Mouse (Mus musculus) megakaryocyte-erythroid progenitor cell, adult 5-6 weeks (primary cell): Measurements from ENCODE around the gene Smarca2. TPM values are rescaled to one million over a fixed set of nuclear protein-coding genes. Genes with fewer than 3 reads are reported as not detected.

ENCODE experiments used
- ATAC-seq: replicated peaks from 2 replicates; pipeline ENCODE4 v1.8.0; 2016; ENCODE audit warnings: mild to moderate bottlenecking, inconsistent platforms; ENCODE audit not compliant: severe bottlenecking, poor library complexity, low FRiP score, low TSS enrichment
- total RNA-seq, 2 experiments: library from RNA; stranded (forward) in 1 of 2; stranded (reverse) in 1 of 2; fragments of 200-1000, 215-1000 nt in 1 of 2; fragments of >200 nt in 1 of 2; fragmentation: Nextera tagmentation in 1 of 2; gene quantifications; 2 replicates each; pipeline ENCODE4 v1.2.3; 2014 to 2017

Gene Smarca2
- total RNA-seq (2014; fragmentation: Nextera tagmentation): 38.6 and 42.1 TPM in 2 replicates
- total RNA-seq (2017): 37.5 and 48.5 TPM in 2 replicates

DNA sequence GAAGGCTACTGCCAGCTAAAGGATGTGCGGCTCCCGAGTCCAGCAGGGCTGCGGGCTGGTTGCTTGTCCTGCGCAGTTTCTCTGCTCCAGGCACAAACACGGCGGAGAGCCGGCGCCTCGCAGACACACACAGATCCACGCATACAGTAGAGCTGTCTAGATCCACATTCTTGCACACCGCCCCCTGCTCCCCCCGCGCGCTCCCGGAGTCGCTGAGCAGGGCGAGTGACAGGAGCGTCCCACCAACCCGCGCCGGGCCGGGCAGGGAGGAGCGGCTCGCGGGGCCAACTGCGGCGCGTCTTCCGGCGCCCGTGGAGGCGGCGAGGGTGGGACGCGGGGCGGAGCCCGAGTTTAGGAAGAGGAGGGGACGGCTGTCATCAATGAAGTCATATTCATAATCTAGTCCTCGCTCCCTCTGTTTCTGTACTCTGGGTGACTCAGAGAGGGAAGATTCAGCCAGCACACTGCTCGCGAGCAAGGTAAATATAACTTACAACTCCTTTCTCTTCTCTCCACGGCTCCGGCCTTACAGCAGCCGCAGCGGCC, at the start of gene Smarca2:
Smarca2 (plus strand) TSS at position 296 of the 546 bp plus-strand sequence.
- peak; percentile 89 for ATAC-seq

DNA sequence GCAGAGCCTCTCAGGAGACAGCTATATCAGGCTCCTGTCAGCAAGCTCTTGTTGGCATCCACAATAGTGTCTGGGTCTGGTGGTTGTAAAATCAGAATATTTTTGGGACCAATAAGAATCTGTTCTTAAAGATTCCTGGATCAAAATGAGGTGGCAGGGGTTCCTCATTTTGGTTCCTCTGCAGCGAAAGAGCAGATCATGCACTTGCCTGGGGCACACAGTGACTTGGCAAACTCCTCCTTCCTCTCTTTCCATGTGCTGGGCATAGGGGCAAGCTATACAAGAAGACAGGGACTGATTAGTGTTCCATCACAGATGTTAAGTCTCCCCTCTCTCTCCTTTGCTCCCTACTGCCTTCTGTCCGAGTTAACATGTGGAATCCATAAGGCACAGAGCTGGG, 40.0 kb upstream of the Smarca2 start:
- no peak for ATAC-seq

DNA sequence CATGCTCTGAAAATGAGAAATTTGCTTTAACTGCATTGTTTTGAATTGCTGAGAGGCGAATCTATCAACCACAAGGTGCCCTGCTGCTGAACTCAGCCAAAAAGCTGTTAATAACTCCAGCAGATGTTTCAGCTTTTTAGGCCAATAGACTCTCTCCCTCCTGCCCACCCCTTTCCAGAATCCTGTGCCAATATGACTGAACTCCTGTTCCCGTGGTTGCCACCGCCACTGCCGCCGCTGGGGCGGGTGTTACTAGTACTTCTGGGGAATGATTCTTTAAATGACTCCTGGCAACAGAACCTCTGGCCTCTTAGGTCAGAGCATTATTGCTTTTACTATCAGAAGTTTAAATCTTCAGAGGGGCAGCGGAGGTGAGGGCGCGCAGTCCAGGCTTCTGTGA, 38.7 kb upstream of the Smarca2 start:
- no peak for ATAC-seq

DNA sequence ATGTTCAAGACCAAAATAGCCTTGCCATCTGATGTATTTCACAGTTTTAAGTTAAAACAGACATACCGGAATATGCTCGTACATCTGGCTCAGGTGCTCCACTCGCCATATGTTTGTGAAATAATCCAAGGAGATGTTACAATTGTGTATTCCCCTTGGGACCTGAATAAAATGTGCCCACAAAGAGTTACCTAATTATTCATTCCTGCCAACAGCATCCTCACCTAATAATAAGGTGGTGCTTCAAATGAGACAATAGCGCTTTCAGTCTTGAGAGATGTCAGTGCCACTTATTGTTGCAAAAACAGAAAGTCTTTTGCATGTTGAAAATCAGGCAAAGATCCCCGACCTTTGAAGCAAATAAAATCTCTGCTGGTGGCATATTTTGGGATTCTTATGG, 36.6 kb upstream of the Smarca2 start:
- ATAC-seq: no peak

DNA sequence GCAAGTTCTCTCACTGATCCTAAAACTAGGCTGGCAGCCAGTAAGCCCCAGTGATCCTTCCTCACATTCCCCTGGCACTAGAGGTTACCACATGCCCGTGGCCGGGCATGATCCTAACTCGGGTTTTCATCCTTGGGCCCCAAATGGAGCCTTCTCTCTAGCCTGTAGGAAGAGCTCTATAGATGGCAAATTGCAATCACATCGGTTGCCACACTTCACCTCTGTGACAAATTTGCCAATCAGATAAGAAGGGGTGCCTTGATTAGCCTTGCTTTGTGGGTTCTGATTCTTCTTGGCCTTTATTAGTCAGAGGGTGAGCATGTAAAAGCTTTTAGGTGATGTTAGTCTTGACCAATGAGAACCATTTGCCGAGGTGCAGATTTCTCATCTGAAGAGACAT, 35.9 kb upstream of the Smarca2 start:
- no peak for ATAC-seq

DNA sequence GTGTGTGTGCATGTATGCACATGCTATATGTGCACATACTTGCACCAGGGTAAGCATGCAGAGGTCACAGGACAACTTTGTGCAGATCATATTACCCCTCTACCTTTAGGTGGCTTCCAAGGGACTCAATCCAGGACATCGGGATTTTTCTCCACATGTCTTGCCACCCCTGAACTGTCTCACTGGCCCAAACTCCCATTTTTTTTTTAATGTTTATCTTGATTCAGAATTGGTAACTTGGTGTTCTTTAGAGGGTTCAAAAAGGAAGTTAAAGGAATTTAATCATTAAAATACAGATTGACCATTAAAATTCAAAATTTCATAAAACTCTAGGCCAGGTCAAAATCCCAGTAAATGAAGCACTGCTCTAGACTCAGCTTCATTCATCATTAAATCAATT, 35.4 kb upstream of the Smarca2 start:
- no peak for ATAC-seq

DNA sequence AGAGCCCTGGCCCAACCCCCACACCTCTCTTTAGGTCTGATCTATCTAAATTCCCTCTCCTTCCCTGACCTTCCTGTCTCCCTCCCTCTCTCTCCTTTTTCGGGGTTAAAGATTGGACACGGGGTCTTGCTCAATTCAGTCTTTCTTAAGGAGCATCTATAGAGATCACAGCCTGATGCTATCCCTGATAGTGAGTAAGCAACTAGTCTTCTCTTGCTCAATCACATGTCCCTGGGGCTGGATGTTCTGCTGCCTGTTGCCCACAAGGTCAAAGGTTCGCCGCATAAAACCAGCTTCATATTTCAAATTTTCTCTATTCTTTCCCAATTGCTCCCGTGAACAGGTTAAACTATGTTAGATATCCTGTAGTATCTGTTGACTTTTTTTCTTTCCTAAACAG, 25.2 kb upstream of the Smarca2 start:
- ATAC-seq: no peak

DNA sequence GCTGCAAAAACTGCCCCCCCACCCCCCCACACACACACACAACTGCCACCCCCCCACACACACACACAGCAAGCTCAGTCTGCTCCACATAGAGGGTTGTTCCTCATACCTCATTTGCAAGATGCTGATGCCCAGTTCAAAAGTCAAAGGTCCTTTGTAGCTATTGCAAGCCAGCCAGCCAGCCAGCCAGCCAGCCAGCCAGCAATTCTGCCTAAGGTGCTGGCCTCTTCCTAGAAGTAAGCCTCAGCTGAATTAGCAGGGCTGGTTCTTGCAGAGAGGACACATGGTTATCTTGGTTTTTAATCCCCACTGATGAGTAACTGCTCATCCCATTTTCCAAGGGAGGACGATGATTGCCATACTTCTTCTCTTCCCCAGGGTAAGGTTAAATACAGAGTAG, 24.8 kb upstream of the Smarca2 start:
- no peak for ATAC-seq

DNA sequence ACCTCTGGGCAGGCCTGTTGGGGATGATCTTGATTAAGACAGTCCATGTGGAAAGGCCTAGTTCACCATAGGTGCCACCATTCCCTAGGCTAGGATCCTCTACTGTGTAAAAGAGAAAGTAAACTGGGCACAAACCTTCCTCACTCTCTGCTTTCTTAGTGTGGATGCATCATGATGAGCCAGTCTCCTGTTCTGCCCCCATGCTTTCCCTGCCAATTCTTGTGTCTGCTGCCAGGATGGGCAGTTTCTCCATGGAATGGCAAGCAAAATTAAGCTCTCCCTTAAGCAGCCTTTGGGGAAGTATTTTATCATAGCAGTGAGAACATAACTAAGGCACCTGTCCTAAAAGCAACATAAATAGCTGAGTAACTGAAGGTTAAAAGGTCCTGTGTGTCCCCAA, 10.2 kb upstream of the Smarca2 start:
- no peak for ATAC-seq

DNA sequence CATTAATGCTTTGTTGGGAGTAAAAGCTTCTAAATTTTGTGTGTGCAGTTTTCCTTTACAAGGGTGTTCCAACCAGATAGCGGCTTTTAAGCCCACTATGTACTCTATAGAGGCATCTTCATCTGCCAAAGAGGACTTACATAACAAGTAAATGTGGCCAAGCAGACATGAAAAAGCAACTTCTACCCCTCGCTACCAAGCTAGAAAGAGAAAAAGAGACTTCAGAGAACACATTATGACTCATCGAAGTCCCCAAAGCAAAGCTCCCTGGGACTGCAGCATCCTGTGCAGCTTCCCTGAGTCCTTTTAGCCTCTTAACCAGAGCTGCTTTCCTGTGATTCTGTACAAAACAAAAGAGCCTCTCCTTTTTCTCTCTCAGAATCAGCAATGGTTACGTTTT, 3.4 kb upstream of the Smarca2 start:
- ATAC-seq: no peak

DNA sequence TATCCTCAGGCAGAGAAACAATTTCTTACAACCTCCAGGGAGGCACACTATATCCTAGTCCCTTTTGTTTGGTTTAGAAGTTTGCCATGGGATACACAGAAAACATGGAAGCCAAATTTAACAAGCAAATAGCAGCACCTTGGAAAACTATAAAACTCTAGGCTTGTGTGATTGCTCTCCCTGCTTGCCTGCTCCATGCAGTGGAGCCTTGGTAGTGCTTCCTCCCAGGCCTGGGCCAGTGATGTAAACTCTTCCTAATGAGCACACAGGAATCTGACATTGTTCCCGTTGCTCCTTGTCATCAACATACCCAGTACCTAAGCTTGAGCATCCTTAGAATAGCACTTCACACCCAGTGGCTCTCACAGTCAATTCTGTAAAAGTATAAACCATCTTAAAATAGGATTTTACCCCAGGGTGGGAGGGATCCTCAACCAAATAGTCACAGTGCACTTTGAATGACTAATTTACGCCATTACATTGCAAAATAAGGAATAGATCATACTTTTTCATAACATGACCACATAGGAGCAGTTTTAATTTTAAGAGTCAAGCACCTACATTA, 1.5 kb upstream of the Smarca2 start:
- no peak for ATAC-seq

DNA sequence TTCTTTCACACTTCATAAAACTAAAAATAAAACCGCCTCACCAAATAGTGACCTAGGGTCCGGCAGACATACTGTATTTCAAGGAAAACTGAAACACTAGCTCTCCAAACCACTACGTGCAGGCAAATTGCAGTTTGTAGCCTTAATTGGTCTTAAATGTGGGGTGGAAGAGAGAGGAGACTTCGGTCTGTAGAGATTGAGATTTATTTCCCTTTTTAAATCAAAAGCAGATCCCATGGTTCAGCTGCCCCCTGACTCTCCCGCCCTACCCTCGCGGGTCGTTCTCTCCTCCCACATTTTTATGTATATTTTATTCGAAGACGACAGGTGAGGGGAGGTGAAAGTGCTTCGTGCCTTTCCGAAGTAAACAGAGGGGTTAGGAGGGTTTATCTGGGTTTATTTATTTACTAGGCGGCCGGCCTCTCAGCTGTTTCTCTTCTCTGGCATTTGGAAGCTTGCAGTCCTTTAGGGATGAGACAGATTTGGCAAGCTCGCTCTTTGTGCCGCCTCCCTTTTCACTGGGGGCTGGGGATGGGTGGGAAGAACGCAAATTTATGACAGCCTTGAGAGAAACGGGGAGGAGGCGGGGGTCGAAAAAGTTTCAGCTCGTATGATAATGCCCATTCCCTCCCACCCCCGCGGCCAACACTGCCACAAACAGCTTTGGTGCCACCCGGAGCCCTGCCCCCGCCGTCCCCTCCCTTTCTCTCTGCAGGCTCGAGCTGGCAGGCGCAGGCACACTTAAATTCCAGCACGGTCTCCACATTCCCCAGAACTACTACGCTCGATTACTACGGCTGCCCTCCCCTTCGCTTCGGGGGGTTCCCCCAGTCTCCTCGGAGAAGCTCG, 720 bp upstream of the Smarca2 start:
- ATAC-seq: peak; percentile 12; the same call in 1 of the 2 replicates

DNA sequence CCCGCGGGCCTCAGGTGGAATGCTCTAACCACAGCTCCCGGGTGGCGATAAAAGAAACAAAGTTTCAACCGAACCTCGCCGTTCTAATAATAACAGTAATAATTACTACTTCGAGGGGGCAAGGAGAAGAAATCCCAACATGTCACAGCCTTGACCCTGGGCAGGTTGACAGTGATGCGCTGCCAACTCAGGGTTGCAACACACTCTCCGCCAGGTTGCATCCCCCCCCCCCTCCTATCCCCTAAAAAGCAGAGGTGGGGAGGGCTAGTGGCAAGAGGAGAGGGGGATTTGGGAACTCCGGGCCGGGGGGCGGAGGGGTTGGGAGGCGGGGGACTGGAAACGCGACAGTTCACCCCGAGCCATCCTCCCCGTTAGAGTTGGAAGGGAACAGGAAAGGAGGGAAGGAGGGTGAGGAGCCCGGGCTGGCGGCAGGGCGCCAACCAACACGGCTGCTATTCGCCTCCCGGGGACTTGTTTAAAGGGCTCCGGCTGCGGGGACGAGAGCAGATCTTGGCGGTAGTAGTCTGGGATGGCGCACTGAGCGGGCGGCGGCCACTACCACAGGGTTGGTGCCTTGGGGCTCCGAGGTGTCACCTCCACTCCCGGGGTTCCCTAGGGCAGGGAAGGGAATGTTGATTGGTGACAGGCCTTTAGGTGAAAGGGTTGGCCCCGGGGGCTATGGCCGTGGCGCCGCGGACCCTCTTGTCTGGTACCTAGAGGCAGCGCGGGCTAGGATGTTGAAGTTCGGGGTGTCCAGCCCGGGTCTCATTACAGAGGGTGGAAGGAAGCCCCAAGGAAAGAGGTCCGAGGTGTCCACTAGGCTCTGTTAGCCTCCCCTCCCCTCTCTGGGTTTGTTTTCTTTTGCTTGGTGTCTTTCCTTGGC, 829 bp downstream of the Smarca2 start:
- no peak for ATAC-seq

DNA sequence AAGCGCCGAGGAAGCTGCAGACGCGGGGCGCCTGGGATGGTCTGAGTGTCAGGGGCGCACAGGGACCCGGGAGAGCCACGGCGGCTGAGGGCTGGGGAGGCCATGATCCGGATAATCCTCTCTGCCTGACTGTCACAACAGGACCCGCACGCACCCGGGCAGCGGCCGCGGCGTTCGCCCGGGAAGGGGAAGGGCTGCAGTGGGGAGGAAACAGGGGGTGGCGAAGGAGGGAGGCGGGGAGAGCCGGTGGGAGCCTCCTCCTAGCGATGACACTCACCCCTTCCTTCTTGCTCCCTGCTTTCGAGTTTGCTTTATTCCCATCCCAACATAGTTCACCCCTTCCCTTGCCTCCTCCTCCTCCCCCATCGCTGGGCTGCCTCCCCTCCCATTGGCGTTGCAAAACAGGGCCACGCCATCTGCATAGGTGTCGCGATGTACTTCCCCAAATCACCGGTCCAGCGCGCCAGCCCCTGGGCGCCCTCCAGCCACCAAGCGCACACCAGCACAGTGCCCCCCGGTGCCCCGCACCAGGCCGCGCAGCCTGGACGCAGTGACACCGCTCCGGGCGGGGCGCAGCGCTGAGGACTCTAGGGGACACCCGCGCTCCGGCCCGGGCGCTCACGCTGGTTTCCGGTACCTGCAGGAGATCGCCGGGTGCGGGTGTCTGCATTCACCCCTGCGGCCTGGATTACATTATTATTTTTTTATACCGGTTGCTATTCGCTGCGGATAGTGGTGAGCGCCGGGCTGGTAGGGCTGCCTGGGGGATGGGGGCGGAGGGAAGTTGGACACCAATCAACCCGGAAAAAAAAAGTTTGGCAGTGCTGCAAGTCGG, 1.7 kb downstream of the Smarca2 start:
- ATAC-seq: 0 out of 2 replicates have a peak, but pooled peaks have one; percentile 5

DNA sequence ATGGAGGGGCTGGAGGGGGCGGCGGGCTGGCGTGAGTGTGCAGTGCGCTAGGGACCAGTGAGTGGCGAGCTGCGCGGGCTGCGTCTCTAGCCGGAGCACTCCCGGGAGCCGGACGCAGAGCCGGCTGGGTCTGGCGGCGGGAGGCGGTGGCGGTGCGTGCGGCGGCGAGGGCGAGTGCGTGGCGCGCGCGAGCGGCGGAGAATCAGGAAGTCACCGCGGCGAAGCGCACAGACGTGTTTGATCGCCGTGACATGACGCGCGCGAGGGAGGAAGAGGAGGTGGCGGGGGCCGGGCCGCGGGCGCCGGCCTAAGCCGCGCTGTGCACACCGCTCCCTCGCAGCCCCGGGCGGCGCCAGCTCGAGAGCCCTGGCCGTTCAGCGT, 2.3 kb downstream of the Smarca2 start:
- no peak for ATAC-seq

DNA sequence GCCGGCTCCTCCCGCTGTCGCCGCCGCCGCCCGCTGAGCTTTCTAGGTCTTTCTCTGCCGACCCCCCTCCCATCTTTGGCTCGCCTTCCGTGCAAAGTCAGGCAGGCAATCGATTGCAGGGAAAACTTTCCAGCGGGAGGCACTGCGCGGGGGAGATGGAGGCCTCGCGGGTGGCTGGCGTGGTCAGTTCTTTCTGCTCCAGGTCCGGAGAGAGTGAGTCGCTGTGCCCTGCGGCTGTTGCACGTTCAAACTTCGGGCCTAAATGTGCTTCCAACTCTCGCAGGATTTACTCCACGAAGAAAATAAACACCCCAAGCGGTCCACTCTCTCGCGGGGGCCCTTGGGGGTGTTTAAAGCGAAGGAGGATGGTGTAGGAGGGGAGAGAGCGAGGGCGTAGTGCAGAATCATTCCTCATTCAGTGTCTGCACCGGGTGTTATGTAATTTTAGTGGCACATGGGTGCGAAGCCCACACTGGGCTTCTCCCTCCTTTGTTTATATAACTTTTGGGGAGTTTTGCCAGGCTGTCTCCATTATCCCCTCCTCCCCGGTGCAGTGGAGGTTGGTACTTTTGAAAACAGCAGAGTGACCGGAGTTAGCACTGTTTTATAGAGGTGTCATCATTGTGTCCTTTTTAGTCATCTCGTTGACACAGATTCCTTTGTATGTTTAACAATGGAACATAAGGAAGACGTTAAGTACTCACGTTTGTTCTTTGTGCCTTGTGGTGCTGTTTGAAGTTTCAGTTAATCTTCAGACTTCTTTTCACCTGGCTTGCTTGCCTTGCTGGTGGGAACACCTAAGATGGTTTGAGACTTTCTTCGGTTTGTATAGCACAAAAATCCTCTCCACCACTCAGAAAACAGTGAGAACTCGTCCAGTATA, 2.9 kb downstream of the Smarca2 start:
- ATAC-seq: no peak

DNA sequence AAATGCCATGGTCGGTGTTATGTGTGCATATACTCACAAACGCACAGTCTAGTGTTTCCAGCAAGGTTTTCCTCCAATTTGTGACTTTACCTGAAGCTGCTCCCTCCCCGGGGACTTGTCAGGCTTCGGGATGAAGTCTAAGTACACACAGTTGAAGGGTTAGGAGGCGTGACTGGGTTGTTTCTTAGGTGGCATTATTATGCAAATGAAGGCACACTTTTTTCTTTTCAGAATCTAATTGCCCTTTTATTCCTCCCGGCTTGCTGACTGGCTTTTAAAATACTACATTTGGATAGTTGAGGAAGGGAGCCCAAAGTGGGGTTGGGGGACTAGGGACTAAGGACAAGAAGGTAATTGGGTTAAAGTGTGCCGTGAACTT, 3.6 kb downstream of the Smarca2 start:
- ATAC-seq: no peak

DNA sequence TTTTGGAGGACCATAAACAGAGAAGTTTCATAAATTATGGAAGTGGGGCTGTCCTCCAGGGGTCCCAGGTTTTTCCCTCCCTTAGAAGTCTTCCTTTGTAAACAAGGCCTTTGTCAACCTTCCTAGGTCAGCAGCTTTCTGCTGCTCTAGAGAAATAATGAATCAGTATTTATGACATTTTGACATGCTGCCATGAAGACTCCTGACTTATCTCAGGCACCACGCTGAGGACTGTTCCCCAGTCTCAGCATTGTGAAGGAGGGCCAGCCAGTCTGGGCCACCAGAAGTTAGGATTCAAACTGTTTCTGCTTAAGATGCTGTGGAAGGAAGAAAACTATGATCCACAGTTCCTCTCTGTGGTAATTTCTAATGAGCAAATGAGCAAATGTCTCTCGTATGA, 4.8 kb downstream of the Smarca2 start:
- no peak for ATAC-seq
